Mouse (Mus musculus) left cerebral cortex, postnatal 10 days (tissue): Measurements from ENCODE around the gene Pnpla3. TPM values are rescaled to one million over a fixed set of nuclear protein-coding genes. Genes with fewer than 3 reads are reported as not detected.
"Not testable (repeated sequence)": the region's sequence is repeated elsewhere in the genome, so short reads cannot be mapped to it uniquely, and the experiment has no call there.

Experiments
- DNase-seq, 2 experiments: peaks; one replicate each; pipeline ENCODE4 v3.0.0; 2021 to 2022; ENCODE audit warnings: low spot score in 2 of 2, mixed read lengths in 1 of 2; ENCODE audit errors: extremely low spot score in 1 of 2
- intact Hi-C: fragments of 180-260 bp; cut with DNase I; formaldehyde crosslinking; loops from one replicate; pipeline ENCODE4 v1.15.1; 2025
- total RNA-seq, 2 experiments: library from RNA; stranded (reverse); gene quantifications; 2 replicates each; pipeline ENCODE4 v1.2.3; 2021

Pnpla3 gene
- total RNA-seq = 10 to 100 TPM; 13.1 to 16.3 TPM

- intact Hi-C loops = loop anchor here (5.0 kb wide), 1 partner anchor 45 kb away; the partner anchor contains the start of gene Pnpla5
Observed at GRCm38 (mm10) chr15:84167600-84167999, at the start of gene Pnpla3. Pnpla3 (plus strand) TSS chr15:84167837.

GRCm38 (mm10) chr15:84120612-84121011 is 47.0 kb upstream of the Pnpla3 start:
- intact Hi-C loops = loop anchor here (5.0 kb wide), 2 partner anchors 47 to 507 kb away; partner anchors contain the start of gene Pnpla3
- peak in 1 of 2 experiments; percentile 45 for DNase-seq

More at GRCm38 (mm10) chr15:84167600-84167999, at the start of gene Pnpla3:
- DNase-seq = peak; percentile 97

GRCm38 (mm10) chr15:84121036-84121435 is 46.6 kb upstream of the Pnpla3 start:
- intact Hi-C loops = loop anchor here (5.0 kb wide), 2 partner anchors 46 to 506 kb away; partner anchors contain the start of gene Pnpla3
- DNase-seq = no peak

- DNase-seq = no peak
- intact Hi-C loops = loop anchor here (5.0 kb wide), 2 partner anchors 44 to 504 kb away; partner anchors contain the start of gene Pnpla3
Observed at GRCm38 (mm10) chr15:84123075-84123474, 44.6 kb upstream of the Pnpla3 start, which contains the start of gene Pnpla5. Pnpla5 (minus strand) TSS chr15:84123175.

GRCm38 (mm10) chr15:84124086-84124485 is 43.6 kb upstream of the Pnpla3 start:
- intact Hi-C loops = loop anchor here (5.0 kb wide), 2 partner anchors 43 to 503 kb away; partner anchors contain the start of gene Pnpla3
- DNase-seq = no peak

GRCm38 (mm10) chr15:84126447-84126846 is 41.2 kb upstream of the Pnpla3 start:
- DNase-seq = no peak
- intact Hi-C loops = no loop called here

GRCm38 (mm10) chr15:84126871-84127270 is 40.8 kb upstream of the Pnpla3 start:
- intact Hi-C loops = no loop called here
- DNase-seq = no peak

- peak in 1 of 2 experiments; percentile 63 for DNase-seq
- intact Hi-C loops = no loop called here
Observed at GRCm38 (mm10) chr15:84131096-84131786, 36.4 kb upstream of the Pnpla3 start.

- DNase-seq = no peak
- intact Hi-C loops = no loop called here
Observed at GRCm38 (mm10) chr15:84131971-84132370, 35.7 kb upstream of the Pnpla3 start.

- intact Hi-C loops = no loop called here
- no peak for DNase-seq
Observed at GRCm38 (mm10) chr15:84133440-84133839, 34.2 kb upstream of the Pnpla3 start.

GRCm38 (mm10) chr15:84135472-84135871 is 32.2 kb upstream of the Pnpla3 start:
- no peak for DNase-seq
- intact Hi-C loops = no loop called here

GRCm38 (mm10) chr15:84136473-84137415 is 30.9 kb upstream of the Pnpla3 start:
- no peak for DNase-seq
- intact Hi-C loops = no loop called here

GRCm38 (mm10) chr15:84139592-84140005 is 28.0 kb upstream of the Pnpla3 start:
- no peak for DNase-seq
- intact Hi-C loops = no loop called here

GRCm38 (mm10) chr15:84140109-84140508 is 27.5 kb upstream of the Pnpla3 start:
- intact Hi-C loops = no loop called here
- no peak for DNase-seq

- DNase-seq = no peak
- intact Hi-C loops = no loop called here
Observed at GRCm38 (mm10) chr15:84140929-84141328, 26.7 kb upstream of the Pnpla3 start.

GRCm38 (mm10) chr15:84156158-84156557 is 11.5 kb upstream of the Pnpla3 start:
- no peak for DNase-seq
- intact Hi-C loops = no loop called here

- DNase-seq, intact Hi-C loops: not testable (repeated sequence)
Observed at GRCm38 (mm10) chr15:84157530-84157929, 10.1 kb upstream of the Pnpla3 start.

GRCm38 (mm10) chr15:84161871-84162270 is 5.8 kb upstream of the Pnpla3 start:
- intact Hi-C loops = no loop called here

GRCm38 (mm10) chr15:84166818-84167217 is 819 bp upstream of the Pnpla3 start:
- intact Hi-C loops = loop anchor here (5.0 kb wide), 1 partner anchor 45 kb away; the partner anchor contains the start of gene Pnpla5
- no peak for DNase-seq

More at GRCm38 (mm10) chr15:84161871-84162270, 5.8 kb upstream of the Pnpla3 start:
- no peak for DNase-seq
